Mouse (Mus musculus) urinary bladder, adult 18-20 months (tissue): ENCODE results near the gene Olfr1440.

Experiments used
- DNase-seq, 2 experiments: peaks; one replicate each; pipeline ENCODE4 v3.0.0; 2022; ENCODE audit warnings: low spot score in 2 of 2, mixed read lengths in 2 of 2

The Olfr1440 gene

GRCm38 (mm10) chr19:12386979-12387378 lies at the start of gene Olfr1440:
Gene Olfr1440, plus strand, starts transcription at chr19:12387279.
- no peak for DNase-seq

GRCm38 (mm10) chr19:12373004-12373403 lies 14.1 kb upstream of the Olfr1440 start:
- DNase-seq, result no peak

GRCm38 (mm10) chr19:12374465-12375025 lies 12.5 kb upstream of the Olfr1440 start:
- DNase-seq, result no peak

GRCm38 (mm10) chr19:12413737-12414136 lies 26.7 kb downstream of the Olfr1440 start:
- no peak for DNase-seq

- DNase-seq, result no peak
Measured at GRCm38 (mm10) chr19:12417361-12417760, 30.3 kb downstream of the Olfr1440 start, which contains the start of gene Olfr1441. Gene Olfr1441, plus strand, starts transcription at chr19:12417433.

- DNase-seq, result no peak
Measured at GRCm38 (mm10) chr19:12418312-12418711, 31.2 kb downstream of the Olfr1440 start.

- no peak for DNase-seq
Measured at GRCm38 (mm10) chr19:12420555-12420954, 33.5 kb downstream of the Olfr1440 start.

- no peak for DNase-seq
Measured at GRCm38 (mm10) chr19:12421680-12422079, 34.6 kb downstream of the Olfr1440 start.

- DNase-seq, result no peak
Measured at GRCm38 (mm10) chr19:12427101-12427500, 40.0 kb downstream of the Olfr1440 start.

- DNase-seq, result no peak
Measured at GRCm38 (mm10) chr19:12427605-12428004, 40.5 kb downstream of the Olfr1440 start, which contains the start of gene Pfpl. Gene Pfpl, plus strand, starts transcription at chr19:12427905.

- DNase-seq, result peak in 1 of 2 experiments; percentile 32
Measured at GRCm38 (mm10) chr19:12433033-12433432, 46.0 kb downstream of the Olfr1440 start.

GRCm38 (mm10) chr19:12435011-12435416 lies 47.9 kb downstream of the Olfr1440 start:
- DNase-seq, result no peak

- no peak for DNase-seq
Measured at GRCm38 (mm10) chr19:12435750-12436524, 48.9 kb downstream of the Olfr1440 start.

GRCm38 (mm10) chr19:12439581-12439980 lies 52.5 kb downstream of the Olfr1440 start:
- no peak for DNase-seq

GRCm38 (mm10) chr19:12440103-12440725 lies 53.1 kb downstream of the Olfr1440 start:
- no peak for DNase-seq

- no peak for DNase-seq
Measured at GRCm38 (mm10) chr19:12442560-12442959, 55.5 kb downstream of the Olfr1440 start.

GRCm38 (mm10) chr19:12445014-12445413 lies 57.9 kb downstream of the Olfr1440 start:
- DNase-seq, result no peak
